Mouse (Mus musculus) MN1 (cell line): ENCODE results near the gene Ran.
"Not testable (repeated sequence)": the region's sequence is repeated elsewhere in the genome, so short reads cannot be mapped to it uniquely, and the experiment has no call there.

Experiments
- DNase-seq: peaks from one replicate; pipeline ENCODE4 v3.0.0-alpha.2; 2016; ENCODE audit warnings: low spot score

Ran gene

GRCm38 (mm10) chr5:129019497-129020299 lies at the start of gene Ran:
TSS of gene Ran (plus strand) at chr5:129020069.
- DNase-seq = peak; percentile 98

DNA sequence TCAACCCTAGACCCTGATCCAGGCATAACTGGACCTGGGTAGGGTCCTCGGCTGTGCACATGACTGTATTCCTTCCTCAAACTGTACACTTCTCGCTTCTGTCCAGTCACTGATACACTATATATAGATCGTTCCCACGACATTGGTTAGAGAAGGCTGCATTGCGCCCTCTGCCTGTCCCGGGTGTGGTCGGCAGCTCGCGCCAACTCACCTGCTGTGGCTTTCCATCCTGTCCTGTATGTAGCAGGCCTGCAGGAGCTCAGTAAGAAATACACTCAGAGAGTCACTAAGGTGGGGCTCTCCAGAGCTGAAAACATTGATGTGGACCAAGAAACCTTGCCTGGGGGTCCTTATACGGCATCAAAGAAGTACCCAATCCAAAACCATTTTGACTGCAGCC lies 49.0 kb upstream of the Ran start:
- peak; percentile 24 for DNase-seq

- peak; percentile 75 for DNase-seq
Measured at GRCm38 (mm10) chr5:128971298-128971697, 48.6 kb upstream of the Ran start.

DNA sequence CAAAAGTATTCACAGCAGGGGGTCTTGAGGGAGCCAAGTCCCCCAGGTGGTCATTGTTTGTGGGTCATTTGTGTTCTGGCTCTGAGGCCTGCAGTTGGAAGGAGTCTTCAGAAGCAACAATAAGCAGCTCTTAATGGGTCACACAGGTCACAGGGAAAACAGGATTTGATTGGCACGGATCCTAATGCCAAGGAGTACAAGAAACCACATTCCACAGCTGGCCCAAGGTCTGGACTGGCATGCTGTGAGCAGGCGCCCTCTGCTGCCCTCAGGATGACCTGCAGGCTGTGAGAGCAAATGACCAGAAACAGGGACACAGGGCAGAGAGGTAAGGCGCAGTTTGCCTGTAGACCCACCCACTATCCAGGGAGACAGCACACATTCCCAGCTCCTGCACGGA lies 43.6 kb upstream of the Ran start:
- DNase-seq = peak; percentile 24

GRCm38 (mm10) chr5:128977466-128977865 lies 42.4 kb upstream of the Ran start:
- not testable (repeated sequence) for DNase-seq

DNA sequence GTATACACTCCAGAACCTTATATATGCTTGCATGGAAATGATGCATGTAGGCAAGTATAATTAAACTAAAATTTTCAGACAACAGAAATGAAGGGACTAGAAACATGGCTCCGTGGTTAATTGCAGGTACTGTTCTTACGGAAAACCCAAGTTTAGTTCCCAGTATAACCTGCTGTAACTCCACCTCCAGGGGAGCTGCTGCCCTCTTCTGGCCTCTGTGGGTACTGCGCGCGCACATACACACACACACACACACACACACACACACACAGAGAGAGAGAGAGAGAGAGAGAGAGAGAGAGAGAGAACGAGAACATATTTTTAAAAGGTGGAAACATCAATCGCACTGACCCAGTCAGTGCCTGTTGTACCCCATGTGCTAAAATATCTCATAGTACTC lies 40.9 kb upstream of the Ran start:
- DNase-seq = no peak

GRCm38 (mm10) chr5:128980857-128981256 lies 39.0 kb upstream of the Ran start:
- DNase-seq = no peak

- peak; percentile 75 for DNase-seq
Measured at GRCm38 (mm10) chr5:128981607-128982006, 38.3 kb upstream of the Ran start.

GRCm38 (mm10) chr5:128984536-128984935 lies 35.3 kb upstream of the Ran start:
- DNase-seq = no peak

- DNase-seq = no peak
Measured at GRCm38 (mm10) chr5:128985946-128986345, 33.9 kb upstream of the Ran start.

DNA sequence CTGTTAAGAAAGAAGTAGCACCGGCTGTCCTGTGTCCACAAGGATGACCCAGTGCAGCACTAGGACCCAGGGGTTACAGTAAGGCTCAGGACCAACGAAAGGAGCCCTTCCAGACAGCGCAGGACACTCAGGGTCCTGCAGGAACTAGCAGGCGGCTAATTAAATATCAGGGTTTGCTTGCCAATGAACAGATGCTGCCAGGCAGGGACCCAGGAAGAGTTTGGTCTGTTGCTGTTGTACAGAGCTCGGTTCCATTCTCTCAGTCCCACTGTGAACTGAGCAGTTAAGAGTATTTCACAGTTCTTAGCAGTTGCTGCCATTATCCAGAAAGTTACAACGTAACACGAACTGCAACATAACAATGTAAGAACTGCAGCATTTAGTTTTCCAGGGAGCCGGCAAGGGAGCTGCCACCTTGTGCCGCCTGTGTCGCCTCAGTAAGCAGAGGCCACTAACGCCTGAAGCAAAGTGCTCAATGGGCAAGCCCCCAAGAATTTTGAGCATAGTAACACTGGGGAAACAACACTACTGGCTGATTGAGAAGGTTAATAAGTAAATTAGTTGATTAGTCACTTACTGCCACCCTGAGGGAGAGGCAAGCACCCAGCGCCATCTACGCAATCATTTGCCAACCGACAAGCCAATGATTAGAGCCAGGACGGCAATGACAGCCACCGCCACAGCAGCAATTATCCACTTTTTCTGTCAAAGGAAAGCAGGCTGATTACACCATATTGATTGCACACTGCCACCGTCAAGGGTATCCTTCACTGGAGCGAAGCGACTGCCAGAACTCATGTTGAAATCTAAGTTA lies 32.5 kb upstream of the Ran start:
- peak; percentile 51 for DNase-seq

- DNase-seq = peak; percentile 46
Measured at GRCm38 (mm10) chr5:129000706-129001468, 19.0 kb upstream of the Ran start.

- DNase-seq = no peak
Measured at GRCm38 (mm10) chr5:129002571-129003011, 17.3 kb upstream of the Ran start.

GRCm38 (mm10) chr5:129005416-129005815 lies 14.5 kb upstream of the Ran start:
- DNase-seq = no peak

DNA sequence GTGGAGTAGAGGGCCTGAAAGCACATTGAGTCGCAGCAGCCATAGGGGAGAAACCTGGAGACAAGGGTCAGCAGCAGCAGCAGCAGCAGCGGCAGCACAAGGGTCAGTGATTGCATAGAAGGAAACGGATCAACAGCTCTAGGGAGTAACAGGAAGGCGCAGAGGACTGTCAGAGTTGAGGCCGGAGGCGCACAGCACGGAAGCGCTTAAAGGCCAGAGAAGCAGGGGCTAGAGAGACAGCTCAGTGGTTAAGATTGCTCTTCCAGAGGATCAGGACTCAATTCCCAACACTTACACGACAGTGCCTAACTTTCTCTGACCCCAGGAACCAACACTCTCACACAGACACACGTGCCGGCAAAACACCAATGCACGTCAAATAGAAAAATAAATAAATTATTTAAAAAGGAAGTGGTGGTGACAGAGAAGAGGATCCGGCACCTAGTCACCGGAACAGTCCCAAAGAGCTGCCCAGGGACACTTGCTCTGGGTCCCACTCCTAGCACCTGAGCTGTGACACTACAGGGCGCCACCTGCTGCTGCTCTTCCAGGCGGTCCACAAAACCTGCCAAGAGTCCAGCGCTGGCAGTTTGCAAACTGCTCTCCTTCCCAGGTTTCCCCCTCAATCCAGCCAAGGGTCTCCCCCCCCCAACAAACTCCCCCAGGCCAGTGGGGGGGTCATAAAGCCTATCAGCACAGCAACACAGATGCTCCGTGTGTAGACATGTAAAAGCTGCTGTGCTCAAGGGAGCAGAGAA lies 13.7 kb upstream of the Ran start:
- no peak for DNase-seq

- DNase-seq = peak; percentile 34
Measured at GRCm38 (mm10) chr5:129007105-129007957, 12.5 kb upstream of the Ran start.

- DNase-seq = peak; percentile 73
Measured at GRCm38 (mm10) chr5:129008008-129008407, 11.9 kb upstream of the Ran start.

DNA sequence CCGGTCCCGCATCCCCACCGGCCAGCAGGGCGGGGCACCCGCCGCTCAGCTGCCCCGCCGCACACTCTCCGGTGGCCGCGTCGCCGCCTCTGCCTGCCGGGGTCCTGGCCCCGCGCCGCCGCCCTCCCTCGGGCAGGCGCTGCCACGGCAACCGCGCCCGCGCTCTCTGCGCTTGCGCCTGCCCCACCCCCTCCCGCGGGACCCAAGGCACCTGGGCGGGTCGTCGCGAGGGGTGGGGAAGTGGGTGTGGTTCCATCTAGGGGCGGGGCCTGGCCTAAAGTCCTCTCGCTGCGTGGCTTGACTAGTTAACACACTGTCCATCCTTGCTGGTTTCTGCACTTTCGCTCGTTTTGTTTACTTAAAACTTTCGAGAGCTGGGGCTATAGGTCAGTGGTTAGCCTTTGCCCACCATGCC lies 11.4 kb upstream of the Ran start, which contains the start of gene Stx2:
Gene Stx2 (minus strand): TSS at position 163 of the 415 bp plus-strand sequence.
- peak; percentile 94 for DNase-seq

DNA sequence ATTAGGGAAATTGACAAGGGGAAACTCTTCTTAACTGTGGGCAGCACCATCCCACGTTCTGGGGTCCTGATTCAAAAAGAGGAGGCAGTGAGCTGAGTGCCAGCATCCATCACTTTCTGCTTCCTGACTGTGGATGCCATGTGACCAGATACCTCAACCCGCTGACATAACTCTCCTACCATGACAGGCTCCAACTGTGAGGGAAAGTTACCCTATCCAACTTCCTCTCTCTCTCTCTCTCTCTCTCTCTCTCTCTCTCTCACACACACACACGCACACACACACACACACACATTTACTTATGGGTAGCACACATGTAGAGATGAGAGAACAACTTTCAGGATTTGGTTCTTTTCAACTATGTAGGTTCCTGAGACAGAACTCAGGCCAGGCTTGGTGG lies 10.3 kb upstream of the Ran start:
- DNase-seq = no peak

GRCm38 (mm10) chr5:129010937-129011336 lies 8.9 kb upstream of the Ran start:
- no peak for DNase-seq

DNA sequence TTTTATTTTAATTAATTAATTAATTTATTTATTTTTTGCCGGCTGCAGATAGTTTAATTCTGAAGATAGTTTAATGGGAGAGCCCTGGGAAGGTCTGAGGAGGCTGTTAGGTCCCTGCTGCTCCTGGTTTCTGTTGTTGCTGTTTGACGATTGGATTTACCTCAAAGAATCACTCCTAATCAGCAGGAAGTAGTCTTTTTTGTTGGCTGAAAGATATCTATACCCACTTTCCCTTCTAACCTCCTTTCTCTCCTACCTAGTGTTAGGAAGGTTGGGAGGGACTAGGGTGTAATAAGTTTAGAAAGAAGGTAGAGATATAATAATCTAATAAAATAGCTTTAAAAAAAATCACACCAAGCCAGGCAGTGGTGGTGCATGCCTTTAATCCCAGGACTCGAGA lies 4.8 kb upstream of the Ran start:
- DNase-seq = no peak
